Mouse (Mus musculus): ENCODE measurements around the gene 1810049J17Rik.

GRCm38 (mm10) chr15:12365416-12366071, 43.8 kb upstream of the 1810049J17Rik start:
- TF ChIP-seq POLR2A (IDR thresholded peaks at IDR 0.05; ENCODE audit: insufficient read depth, low read depth, low read length) (no peak), CTCF (IDR thresholded peaks at IDR 0.05; ENCODE audit: insufficient read depth, low read depth, low read length) (no peak)
